Mouse (Mus musculus) lung, postnatal 14 days (tissue): ENCODE results near the gene Itpr2.

Experiments used
- DNase-seq: peaks from one replicate; pipeline ENCODE4 v3.0.0; 2021

The Itpr2 gene

DNA sequence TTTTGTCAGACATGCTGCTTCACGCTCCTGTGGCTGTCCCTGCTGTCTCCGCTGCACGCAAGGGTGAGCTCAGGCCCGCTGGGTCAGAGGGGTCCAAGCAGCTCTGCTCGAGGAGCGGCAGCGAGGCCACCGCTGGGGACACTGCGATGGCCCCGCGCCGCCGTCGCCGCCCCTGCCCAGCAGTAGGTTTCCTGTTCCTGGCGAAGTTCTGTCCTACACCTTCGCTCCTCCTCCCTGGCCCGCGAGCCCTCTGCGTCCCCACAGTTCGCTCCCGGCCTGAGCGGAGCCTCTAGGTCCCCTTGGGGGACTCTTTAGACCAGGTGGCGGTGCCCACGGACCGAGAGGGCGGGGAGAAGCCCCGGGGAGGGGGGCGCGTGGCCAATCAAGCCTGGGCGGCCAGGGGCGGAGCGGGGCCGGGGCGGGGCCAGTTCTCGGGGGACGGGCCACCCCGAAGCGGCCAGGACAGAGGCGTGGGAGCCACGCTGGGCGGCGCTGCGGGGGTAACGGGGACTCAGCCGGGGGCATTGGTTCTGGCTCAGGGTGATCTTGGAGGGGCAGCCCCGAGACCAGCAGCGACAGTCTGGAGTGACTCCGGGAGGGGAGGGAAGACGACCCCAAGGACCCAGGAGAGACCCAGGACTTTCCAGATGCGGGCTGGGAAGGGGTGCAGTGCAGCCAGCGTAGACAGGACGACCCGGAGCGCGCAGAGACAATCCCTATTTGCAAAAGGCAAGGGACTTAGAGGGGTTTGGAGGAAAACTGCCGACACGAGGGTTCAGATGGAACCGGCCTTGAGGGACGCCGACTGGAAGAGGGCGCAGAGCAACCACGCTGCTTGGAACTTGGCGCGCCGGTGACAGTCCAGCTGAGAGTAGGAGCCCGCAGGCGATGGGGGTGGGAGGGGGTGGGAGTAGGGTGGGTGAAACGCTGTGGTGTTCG, at the start of gene Itpr2:
TSS of gene Itpr2 (minus strand) at position 358 of the 939 bp plus-strand sequence.
- DNase-seq: peak; percentile 95

DNA sequence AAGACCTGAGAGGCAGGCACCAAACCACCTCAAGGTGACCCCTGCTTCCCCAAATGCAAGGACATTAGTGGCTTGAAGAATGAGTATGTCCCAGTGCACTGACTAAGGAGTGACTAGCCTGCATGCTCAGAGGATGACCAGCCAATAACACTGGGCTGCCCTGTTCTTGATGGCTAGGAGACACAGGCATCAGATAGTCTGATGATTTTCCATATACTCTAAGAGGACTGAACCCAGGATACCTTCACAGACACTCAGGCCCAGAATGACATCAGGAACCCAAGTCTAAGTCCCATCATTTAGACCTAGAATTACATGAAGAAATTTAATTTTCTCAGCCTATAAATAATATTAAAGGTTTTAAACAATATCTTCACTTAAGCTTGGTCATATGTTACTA, 49.3 kb upstream of the Itpr2 start:
- no peak for DNase-seq

DNA sequence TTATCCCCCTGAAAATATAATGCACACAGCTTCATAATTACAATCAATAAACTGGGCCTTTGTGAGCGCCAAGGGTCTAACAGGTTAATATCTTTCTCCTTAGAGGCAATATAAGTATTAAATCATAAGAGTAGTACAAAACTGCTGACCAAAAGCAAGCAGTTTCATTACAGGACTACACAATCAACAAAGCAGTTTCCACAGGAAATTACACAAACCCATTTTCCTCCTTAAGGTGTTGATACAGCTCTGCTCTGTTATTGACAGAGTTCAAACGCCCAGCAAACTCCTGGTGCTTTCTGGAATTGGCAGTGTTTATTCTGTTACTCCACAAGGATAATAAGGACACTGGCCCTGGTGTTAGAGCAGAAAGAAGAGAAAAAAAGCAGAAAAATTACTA, 48.4 kb upstream of the Itpr2 start:
- DNase-seq: no peak

DNA sequence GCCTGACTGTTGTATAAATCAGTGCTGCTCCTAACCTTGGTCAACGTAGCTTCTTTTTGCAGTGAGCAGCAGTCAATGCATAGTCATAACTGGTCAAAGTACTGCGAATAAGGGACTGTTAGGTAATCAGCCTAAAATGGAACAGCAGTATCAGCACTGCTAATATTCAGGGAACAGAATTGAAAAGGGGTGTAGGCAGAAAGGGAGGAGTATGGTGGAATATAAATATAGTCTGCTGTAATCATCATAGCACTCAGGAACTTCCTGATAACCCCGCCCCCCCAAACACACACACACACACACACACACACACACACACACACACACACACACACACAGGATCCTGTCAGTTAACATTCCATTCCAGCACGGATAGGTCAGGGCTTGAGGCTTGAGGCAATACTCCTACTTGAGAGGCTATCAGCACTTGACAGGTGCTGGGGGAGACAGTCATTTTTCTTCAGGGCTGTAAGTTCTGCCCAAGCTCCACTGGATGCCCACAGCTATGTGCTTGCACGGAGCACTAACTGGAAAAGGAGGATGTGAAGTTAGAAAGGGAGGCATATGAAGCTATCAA, 43.4 kb upstream of the Itpr2 start:
- no peak for DNase-seq

DNA sequence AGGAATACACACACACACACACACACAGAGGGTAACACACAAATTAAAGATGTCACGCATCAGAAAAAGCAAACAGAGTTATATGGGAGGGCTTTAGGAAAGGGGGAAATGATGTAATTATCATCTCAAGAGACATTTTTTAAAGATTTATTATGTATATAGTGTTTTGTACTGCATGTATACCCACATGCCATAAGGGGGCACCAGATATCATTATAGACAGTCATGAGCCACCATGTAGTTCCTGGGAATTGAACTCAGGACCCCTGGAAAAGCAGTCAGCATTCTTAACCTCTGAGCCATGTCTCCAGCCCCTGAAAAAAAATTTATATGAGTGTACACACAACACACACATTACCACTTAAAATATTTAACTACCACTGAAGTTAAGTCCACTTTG, 42.6 kb upstream of the Itpr2 start:
- DNase-seq: no peak

DNA sequence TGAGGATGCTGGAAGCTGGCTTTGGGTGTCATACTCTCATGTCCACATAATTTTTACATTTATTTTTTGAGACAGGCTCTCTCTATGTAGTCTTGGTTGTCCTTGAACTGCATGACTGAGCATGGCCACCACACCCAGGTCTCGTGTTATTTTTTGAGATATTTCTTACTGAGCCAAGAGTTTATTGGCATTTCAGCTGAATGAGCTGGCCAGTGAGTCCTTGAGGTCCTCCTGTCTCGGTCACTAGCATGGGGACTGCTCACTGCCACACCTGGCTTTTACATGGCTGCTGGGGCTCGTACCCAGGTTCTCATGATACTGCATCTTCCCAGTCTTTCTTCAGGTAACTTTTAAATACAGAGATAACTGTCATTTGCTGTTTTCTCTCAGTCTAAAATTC, 38.4 kb upstream of the Itpr2 start:
- DNase-seq: no peak

DNA sequence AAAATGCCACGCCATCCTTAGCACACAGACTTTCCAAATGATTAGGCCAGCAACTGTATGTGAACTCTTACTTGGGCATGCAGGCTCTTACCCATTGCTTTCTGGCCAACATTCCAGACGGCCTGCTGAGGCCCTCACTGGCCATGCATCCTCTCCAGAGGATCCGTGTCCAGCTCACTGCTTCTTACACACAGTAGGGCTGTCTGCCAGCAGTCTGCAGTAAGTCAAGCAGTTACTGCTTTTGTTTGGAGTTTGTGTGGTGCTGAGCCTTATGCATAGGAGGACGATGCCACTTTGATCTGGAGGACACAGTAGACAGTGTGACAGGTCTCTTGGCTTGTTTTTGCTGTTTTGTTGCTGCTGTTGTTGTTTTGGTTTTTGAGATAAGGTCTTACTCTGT, 36.6 kb upstream of the Itpr2 start:
- no peak for DNase-seq

DNA sequence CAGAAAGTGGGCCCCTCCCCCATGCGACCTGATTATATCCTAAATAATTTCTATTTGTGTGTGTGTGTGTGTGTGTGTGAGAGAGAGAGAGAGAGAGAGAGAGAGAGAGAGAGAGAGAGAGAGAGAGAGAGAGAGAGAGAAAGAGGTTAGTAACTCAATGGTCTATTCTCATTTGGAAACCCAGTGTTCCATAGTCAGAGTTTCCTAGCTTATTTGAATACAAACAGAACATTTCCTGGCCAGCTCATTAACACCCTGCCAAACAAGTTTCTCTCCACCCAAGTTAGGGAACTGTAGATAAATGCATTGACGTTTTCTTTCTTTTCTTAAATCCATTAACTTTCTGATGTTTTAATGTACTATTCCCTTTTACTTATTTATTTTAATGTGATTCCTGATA, 36.0 kb upstream of the Itpr2 start:
- no peak for DNase-seq

DNA sequence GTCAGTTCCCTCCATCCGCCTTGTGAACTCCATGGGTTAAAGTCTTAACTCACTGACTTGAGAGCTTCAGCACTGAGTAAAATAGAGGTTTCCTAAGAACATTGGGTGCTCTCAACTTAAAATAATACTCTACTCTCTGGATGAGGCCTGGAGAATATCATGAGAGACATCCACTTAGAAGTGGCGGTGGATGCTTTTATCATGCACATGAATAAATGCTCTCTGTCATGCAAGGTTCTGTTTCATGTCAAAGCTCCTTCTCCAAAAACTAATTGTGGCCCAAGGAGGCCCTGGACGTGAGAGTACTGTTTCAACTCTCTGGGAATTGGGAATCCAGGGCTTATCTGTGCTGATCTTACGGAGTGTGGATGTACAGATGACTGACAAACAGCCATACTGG, 35.1 kb upstream of the Itpr2 start:
- DNase-seq: no peak

DNA sequence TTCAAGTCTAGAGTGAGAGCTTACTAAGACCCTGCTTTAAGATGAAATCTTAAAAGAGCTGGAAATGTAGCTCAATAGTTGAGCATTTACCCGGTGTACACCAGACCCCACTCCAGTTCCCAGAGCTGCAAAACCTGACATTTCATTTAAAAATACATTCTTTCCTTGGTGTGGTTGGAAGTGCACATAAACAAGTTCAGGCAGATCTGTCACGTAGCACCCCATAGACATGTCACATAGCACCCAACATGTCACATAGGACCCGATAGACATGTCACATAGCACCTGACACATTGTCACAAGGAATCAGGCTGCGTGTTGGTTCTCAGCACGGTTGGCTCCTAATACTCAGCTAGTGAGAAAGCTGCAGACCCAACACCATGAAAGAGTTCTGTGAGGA, 33.5 kb upstream of the Itpr2 start:
- DNase-seq: no peak

DNA sequence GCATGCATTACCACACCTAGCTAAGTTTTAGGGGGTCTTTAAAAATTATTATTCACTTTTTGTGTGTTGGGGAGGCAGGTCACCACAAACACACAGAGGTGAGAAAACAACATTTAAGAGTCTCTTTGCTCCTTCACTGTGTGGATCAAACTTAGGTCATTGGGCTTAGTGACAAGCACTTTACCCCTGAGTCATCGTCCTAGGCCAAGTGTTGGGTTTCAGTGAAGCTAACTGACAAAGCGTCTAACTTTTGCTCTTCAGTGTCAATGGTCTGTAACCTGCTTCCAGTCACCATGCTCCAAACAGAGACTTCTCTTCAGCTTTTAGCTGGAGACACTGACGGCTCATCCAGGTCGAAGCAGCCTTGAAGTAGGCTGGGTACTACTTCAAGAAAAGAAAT, 31.1 kb upstream of the Itpr2 start:
- no peak for DNase-seq

DNA sequence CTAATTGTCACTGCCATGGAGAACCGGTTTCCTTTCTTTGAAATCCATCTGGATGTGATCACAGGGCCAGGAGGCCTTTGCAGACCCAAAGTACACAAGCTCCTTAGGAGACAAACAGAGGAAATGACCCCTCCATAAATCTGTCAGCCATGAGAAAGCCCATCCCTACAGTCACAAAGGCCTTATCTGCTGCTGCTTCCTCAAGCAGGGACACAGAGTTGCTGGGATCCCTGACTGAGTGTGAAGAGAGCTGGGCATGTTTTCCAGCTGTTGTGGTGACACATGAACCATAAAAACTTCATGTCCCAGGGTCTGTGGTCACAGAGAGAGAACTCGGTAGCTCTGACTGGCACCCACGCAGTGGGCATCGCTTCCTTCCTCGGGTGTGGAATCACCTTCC, 28.7 kb upstream of the Itpr2 start:
- DNase-seq: peak; percentile 43

DNA sequence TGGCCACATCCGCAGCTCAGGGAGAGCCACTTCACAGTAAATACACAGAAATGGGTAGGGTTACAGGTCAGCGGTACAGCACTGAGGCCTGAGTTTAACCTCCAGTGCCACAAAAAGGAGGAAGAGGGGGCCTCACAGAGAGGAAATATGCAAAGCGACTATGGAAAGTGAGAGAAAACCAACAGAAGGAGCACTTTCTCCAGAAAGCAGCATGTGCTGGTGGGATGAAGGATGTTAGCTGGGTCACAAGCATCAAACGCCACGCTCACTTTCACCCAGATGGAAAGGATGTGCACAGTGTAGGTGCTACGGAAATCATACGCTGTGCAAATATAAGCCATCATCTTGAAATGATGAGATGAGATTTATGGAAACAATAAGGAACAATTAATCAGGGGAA, 28.3 kb upstream of the Itpr2 start:
- DNase-seq: no peak

DNA sequence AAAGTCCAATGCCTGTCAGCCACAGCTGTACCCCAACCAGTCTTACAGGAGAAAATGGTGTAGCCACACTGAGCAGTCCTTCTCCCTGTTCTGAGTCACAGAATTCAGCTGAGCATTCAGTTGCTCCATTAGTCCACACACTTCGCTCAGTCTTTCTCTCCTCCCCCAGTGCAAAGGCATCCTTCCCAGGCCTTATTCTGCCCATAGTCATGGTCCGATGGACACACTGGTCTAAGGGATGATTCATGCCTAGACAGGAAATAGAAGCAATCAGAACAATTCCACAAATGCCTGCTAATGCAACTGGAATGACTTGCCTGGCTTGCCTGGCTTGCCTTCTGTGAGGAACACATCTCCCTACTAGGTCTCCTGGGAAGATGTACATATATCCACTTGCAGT, 25.5 kb upstream of the Itpr2 start:
- DNase-seq: no peak

DNA sequence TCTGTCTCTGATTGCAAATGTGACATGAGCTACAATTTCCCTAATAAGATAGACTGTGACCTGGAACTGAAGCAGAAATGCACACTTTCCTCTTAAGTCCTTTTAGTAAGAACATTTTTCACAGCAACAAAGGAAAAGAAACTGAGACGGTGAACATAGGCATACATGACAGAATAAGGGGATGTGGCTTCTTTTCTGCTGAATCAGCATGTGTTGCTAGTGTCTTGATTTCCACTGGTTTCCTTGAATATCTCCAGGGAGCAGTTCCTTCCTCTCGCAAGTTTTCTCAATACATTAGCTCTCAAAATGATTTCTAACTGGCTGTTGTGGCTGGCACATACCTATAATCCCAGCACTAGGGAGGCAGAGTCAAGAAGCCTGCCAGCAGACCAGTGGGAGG, 23.5 kb upstream of the Itpr2 start:
- no peak for DNase-seq

DNA sequence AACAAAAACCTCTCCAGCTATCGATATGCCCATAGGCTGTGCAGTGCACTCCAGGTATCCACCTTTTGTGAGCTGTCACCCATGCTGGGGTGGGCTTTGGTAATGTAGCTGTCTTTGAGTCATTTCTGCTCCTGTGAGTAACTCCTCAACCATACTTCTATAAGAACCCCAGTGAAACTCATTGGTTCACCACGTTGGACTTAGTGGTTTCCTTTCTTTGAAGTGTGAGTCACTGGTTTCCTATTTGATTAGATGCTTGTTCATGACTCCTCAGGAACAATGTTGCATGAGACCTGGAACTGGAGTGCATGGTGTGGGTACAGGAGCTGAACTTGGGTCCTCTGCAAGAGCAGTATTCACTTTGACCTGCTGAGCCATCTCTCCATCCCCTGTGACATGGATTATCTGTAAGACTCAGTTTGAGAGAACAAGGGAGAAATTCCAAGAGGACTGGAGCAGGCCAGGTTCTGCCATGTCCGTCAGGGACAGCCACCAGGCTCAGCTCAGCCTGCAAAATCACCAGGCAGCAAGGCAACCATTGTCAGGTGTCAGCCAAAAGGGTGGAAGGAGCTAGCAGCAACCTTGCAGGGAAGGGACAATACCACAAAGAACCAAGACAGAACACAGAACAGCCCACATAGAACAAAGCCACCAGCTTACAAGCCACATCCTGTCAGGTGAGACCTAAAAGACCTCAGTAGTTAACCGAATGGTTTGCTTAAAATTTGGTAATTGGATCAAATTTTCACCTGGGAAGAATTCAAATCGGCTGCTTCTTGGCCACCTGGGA, 19.6 kb upstream of the Itpr2 start:
- DNase-seq: no peak

DNA sequence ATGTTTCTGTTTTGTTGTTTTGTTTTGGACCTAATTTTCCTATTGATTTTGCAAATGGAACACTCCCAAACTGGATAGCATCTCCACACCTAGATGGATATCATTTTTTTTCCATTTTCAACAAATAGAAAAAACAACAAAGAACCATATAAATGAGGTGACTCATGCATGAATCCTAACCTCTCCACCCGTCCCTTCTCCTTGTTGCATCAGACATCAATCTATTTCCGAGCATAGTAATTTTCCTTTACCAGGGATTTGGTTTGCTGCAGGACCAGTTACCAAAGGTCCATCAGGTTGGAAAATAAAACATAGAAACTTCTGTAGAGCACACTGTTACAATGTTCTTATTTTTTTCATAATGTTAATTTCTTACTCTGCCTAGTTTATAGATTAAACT, 17.0 kb upstream of the Itpr2 start:
- DNase-seq: no peak

DNA sequence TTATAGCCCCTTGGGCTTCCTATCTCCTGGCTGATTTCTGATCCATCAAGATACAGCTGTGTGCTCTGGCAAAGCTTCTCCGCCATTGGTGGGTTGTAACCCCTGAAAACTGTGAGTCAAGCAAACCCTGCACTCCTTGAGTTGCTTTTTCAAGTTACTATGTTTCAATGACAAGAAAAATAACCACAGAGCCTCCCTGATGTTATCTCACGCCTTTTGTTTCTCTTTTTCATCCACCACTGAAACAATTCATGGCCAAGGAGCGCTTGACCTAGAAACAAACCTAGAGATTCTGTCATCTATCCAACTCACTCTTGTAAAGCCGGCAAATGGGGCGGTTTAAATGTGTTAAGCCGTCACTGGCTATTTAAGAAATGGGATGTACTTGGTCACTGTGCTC, 13.9 kb upstream of the Itpr2 start:
- no peak for DNase-seq

DNA sequence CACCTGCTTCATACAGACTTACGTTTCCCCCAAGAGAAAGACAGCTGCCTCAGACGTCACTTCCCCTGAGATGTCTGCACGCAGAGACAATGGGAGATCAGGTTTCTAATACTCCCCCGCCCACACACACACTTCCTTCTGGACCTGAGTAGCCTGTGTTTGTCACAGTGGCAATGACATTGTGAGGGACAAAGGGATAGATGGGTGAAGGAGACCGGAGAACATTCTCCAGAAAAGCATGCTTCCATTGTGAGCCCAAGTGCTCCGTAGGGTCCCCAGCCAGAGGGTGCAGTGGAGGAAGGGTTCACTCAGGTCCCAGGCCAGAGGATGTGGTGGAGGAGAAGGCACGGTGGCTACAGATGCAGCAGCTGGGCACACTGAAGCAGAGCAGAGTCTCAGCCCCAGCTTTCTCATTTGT, 12.5 kb upstream of the Itpr2 start:
- no peak for DNase-seq

DNA sequence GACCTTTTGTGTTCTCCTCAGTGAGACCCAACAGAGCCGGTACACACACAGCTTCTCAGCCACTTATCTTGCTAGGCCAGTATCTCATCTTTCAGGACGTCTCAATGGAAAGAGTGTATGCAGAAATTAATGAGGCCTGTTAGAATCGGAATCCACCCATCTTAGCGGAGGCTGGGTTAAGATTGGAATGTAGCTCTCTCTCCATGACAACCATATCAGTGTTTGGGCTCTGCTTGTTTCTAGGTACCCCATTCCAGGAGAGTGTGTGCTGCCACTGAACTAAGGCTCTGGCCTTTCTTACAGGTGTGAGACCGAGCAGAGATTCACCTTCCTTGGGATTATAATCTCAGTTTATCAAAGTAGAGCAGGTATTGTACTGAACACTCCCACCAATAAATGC, 11.9 kb upstream of the Itpr2 start:
- no peak for DNase-seq

DNA sequence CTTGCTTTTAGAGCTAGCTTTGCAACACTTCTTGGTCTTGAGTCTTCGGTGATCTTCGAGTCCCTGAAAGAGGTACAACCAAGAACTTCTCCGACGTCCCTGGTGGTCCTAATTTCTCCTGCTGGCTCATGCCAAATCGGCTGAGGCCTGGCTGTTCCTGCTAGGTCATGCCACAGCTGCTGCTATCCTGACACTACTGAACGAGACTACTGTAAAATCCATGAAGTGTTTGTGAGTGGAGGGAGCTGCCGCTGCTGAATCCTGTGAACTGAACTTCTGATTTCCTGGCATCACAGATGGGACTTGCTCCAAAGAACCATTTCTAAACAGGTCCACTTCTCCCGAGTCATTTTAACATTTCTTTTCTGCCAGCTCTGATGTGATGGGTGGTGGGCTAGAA, 11.4 kb upstream of the Itpr2 start:
- peak; percentile 23 for DNase-seq

DNA sequence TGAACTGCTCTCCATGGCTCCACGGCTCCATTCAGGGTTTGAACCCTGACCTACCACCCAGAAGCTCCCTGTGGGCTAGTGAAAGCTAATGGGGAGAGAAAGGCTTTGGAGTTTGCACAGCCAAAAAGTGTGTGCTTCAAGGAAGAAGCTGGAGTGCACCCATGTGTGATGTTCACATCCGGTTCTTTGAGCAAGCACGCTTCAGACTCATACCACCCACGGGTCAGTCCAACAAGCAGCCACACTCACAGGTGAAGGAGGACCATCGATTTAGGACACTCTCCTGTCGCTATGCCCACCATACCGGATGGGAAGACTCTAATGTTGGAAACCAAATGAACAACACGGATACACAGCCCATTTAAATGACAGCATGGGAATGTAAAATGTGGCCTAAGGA, 9.5 kb upstream of the Itpr2 start:
- no peak for DNase-seq

DNA sequence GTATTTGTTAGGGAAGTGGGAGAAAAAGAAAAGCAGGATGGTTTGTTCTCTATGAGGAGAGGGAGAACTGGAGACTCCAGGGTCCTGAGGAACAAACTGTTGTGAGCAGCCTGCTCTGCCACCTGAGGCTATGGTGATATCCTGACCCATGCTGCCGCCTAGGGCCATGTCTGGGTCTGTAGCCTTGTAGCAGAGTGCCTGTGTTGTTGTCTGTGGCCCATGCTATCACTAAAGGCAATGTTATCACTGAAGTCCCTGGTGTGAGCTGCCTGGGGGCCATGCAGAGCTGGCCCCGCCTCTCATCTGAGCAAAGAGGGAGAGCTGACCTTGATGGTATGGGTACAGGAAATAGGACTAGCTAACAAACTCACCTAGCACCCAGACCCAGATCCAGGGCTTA, 7.9 kb upstream of the Itpr2 start:
- DNase-seq: no peak

DNA sequence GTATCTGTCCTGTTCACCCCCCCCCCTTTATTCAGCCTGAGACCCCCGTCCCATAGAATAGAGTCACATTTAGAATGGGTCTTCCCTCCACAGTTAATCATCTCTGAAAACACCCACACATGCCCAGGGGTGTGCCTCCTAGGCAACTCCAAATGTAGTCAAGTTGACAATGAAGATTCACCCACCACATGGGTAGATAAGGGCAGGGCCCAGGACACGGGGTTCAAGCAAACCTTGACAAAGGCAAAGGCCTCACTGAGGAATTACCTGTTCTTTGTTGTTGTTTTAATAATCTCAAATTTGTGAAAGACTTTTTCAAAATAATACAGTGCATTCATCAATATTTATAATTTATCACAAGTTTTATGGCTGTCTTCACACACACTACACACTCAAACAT, 2.4 kb upstream of the Itpr2 start:
- DNase-seq: no peak
